Mouse (Mus musculus) E14TG2a.4 (cell line): ENCODE measurements around the gene Arhgef15.

ENCODE experiments used
- CTCF ChIP-seq: conservative IDR thresholded peaks from 2 replicates; pipeline ENCODE4 v1.5.1; 2014; ENCODE audit warnings: low read length
- NANOG ChIP-seq: IDR thresholded peaks from 2 replicates; pipeline ENCODE4 v1.6.1; 2014; ENCODE audit warnings: borderline replicate concordance, low read length, mixed read lengths
- POU5F1 ChIP-seq: IDR thresholded peaks from 2 replicates; pipeline ENCODE4 v1.6.1; 2014; ENCODE audit warnings: low read length, borderline replicate concordance

DNA sequence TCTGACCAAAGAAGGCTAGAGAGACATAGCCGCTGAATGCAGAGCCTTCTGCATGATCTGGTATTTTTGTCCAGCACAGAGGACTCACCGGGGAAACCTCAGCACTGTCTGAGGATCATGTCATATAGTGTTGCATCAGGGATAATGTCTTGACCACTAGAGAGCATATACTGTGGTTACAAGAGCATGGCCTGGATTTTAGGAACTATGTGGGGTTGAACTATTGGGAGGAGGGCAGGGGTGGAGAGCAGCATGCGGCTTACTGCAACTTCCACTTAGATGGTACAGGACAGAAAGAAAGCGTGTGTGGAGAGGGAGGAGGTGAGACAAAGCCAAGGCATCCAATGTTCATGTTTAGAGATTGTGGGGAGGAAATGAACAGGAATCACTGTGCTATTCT lies 42.7 kb downstream of the Arhgef15 start:
- no peak for TF ChIP-seq CTCF
- no peak for TF ChIP-seq POU5F1
- TF ChIP-seq NANOG, result no peak
